Mouse (Mus musculus): ENCODE results near the gene Ets2.

The Ets2 gene

GRCm38 (mm10) chr16:95770402-95770801 lies 68.5 kb downstream of the Ets2 start:
- DNase-seq: no peak
